Mouse (Mus musculus) layer of hippocampus, postnatal 10 days (tissue): ENCODE results near the gene Sap25. TPM values are rescaled to one million over a fixed set of nuclear protein-coding genes. Genes with fewer than 3 reads are reported as not detected.

Experiments
- total RNA-seq, 2 experiments: library from RNA; stranded (reverse); gene quantifications; 2 replicates each; pipeline ENCODE4 v1.2.3; 2021

Gene Sap25
- total RNA-seq, 2 experiments from 2014 or later = 5.0 to 7.5 TPM

Other genes starting within 250 kb of the Sap25 start
- under 1 TPM; 0.36 to 0.43 TPM for gene Zan, start 164.3 kb upstream of the Sap25 start, total RNA-seq
- gene Pop7, start 138.8 kb upstream of the Sap25 start, total RNA-seq = 10 to 100 TPM; 30.7 to 36.5 TPM
- 10 to 100 TPM; 40.2 to 50.4 TPM for gene Gigyf1, start 122.8 kb upstream of the Sap25 start, total RNA-seq
- gene Epo, start 108.1 kb upstream of the Sap25 start, total RNA-seq = not detected
- gene Gnb2, start 107.8 kb upstream of the Sap25 start, total RNA-seq = 100 to 1,000 TPM; 874 to 885 TPM
- gene Actl6b, start 87.8 kb upstream of the Sap25 start, total RNA-seq = 100 to 1,000 TPM; 124 to 134 TPM
- 10 to 100 TPM; 22.4 to 23.0 TPM for gene Tfr2, start 71.5 kb upstream of the Sap25 start, total RNA-seq
- gene Mospd3, start 40.3 kb upstream of the Sap25 start, total RNA-seq = 10 to 100 TPM; 46.1 to 51.8 TPM
- 10 to 100 TPM; 10.7 to 12.0 TPM for gene Pcolce, start 27.6 kb upstream of the Sap25 start, total RNA-seq
- gene Fbxo24, start 12.3 kb upstream of the Sap25 start, total RNA-seq = under 1 TPM; 0.27 to 0.36 TPM
- 10 to 100 TPM; 13.2 to 20.1 TPM for gene Lrch4, start 12.2 kb upstream of the Sap25 start, total RNA-seq
- 1 to 10 TPM; 8.7 to 8.9 TPM for gene Gm20605, start 12.2 kb upstream of the Sap25 start, total RNA-seq
- gene Irs3, start 4.4 kb downstream of the Sap25 start, total RNA-seq = under 1 TPM; 0.18 to 0.25 TPM
- gene Agfg2, start 43.4 kb downstream of the Sap25 start, total RNA-seq = 10 to 100 TPM; 46.2 to 46.9 TPM
- gene Nyap1, start 100.3 kb downstream of the Sap25 start, total RNA-seq = 100 to 1,000 TPM; 100 to 105 TPM
- gene Tsc22d4, start 104.4 kb downstream of the Sap25 start, total RNA-seq = 100 to 1,000 TPM; 141 to 146 TPM
- gene Ppp1r35, start 137.5 kb downstream of the Sap25 start, total RNA-seq = 10 to 100 TPM; 23.2 to 31.6 TPM
- 10 to 100 TPM; 33.0 to 33.7 TPM for gene Mepce, start 146.3 kb downstream of the Sap25 start, total RNA-seq
- gene Zcwpw1, start 146.5 kb downstream of the Sap25 start, total RNA-seq = 1 to 10 TPM; 4.8 to 6.3 TPM
- gene Pilra, start 194.9 kb downstream of the Sap25 start, total RNA-seq = 1 to 10 TPM in 1 of 2 experiments, under 1 TPM in 1; 0.45 to 1.2 TPM
- gene Pilrb1, start 216.8 kb downstream of the Sap25 start, total RNA-seq = not detected
- gene Pilrb2, start 230.5 kb downstream of the Sap25 start, total RNA-seq = not detected